Mouse (Mus musculus) liver, adult 2 months (tissue): ENCODE data around the gene Vrk1. TPM values are rescaled to one million over a fixed set of nuclear protein-coding genes. Genes with fewer than 3 reads are reported as not detected.

Source experiments
- DNase-seq: peaks from one replicate; pipeline ENCODE4 v3.0.0-alpha.2; 2011; ENCODE audit warnings: low read depth, low spot score; ENCODE audit errors: extremely low read depth
- H3K27ac ChIP-seq: fragments of 200-500 bp; replicated peaks from 2 replicates; pipeline ENCODE4 v1.5.1; 2012; ENCODE audit warnings: low read depth, mild to moderate bottlenecking, control low read depth, inconsistent platforms, low read length; ENCODE audit not compliant: insufficient read depth
- H3K27me3 ChIP-seq: fragments of 200-500 bp; 2 replicates; pipeline ENCODE4 v1.6.1; 2012; ENCODE audit warnings: mild to moderate bottlenecking, moderate library complexity, low read length, inconsistent platforms; ENCODE audit not compliant: control insufficient read depth, insufficient read depth
- H3K36me3 ChIP-seq: fragments of 200-500 bp; 2 replicates; pipeline ENCODE4 v1.6.1; 2012; ENCODE audit warnings: low read length, inconsistent platforms; ENCODE audit not compliant: control insufficient read depth, insufficient read depth
- H3K4me1 ChIP-seq: fragments of 200-500 bp; 2 replicates; pipeline ENCODE4 v1.6.1; 2011; ENCODE audit warnings: low read length; ENCODE audit not compliant: control insufficient read depth, insufficient read depth
- H3K4me3 ChIP-seq: fragments of 200-500 bp; 2 replicates; pipeline ENCODE4 v1.5.1; 2011; ENCODE audit warnings: low read depth, mild to moderate bottlenecking, control low read depth, low read length, moderate library complexity; ENCODE audit not compliant: insufficient read depth
- H3K79me2 ChIP-seq: fragments of 200-500 bp; 2 replicates; pipeline ENCODE4 v1.6.1; 2012; ENCODE audit warnings: inconsistent platforms, mild to moderate bottlenecking, low read length, moderate library complexity; ENCODE audit not compliant: control insufficient read depth, insufficient read depth
- H3K9ac ChIP-seq: fragments of 200-500 bp; 2 replicates; pipeline ENCODE4 v1.6.1; 2012; ENCODE audit warnings: low read depth, mild to moderate bottlenecking, control low read depth, inconsistent platforms, low read length
- CTCF ChIP-seq: fragments of 200-500 bp; IDR thresholded peaks from 2 replicates; pipeline ENCODE4 v1.5.1; 2011; ENCODE audit warnings: low read depth, low read length, control low read depth
- POLR2A ChIP-seq: fragments of 200-500 bp; IDR thresholded peaks from 2 replicates; pipeline ENCODE4 v1.6.1; 2011; ENCODE audit warnings: low read length, control low read depth; ENCODE audit not compliant: insufficient read depth; ENCODE audit errors: extremely low read depth
- WGBS: fragments of 180-500 bp; shearing (Covaris S2); methylation state at CpG from one replicate; pipeline ENCODE4 v1.1.7; 2018; 5-methylcytosine and 5-hydroxymethylcytosine counted together
- polyA plus RNA-seq: library from polyadenylated mRNA; depleted of rRNA; stranded (reverse); fragments of >200 nt; gene quantifications from 2 replicates; pipeline ENCODE4 v1.2.3, GENCODE M21; 2012
- total RNA-seq: library from RNA; depleted of rRNA; stranded (reverse); fragments of >200 nt; gene quantifications from 2 replicates; pipeline ENCODE4 v1.2.3, GENCODE M21; 2014

The Vrk1 gene
- total and polyA plus RNA-seq, 2 experiments: 1.8 to 6.3 TPM

DNA sequence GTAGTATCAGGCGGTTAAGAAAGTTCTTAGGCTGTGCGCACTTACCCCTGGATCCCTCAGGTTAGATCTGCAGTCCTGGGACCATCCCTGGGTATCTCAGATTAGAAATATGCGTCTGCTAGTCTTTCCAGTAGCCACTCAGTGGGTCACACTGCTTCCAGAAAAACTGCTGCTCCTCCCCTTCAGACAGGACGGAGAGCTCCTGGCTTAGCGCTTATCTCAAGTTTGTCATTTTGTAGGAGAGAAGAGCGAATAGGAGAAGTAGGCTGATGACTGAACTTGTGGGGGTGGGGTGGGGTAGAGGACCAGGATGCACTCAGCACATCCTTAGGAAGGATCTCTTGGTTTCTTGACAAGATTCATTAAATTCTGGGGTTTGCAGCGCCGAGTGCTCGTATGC, 13.6 kb downstream of the Vrk1 start:
- Histone ChIP-seq H3K4me3 (no peak overlapping the region), H3K36me3 (no peaks in the 10 kb centered on the region), H3K27me3 (no peaks in the 10 kb centered on the region), H3K79me2 (no peaks in the 10 kb centered on the region), H3K27ac (no peak overlapping the region), H3K4me1 (no peaks in the 10 kb centered on the region), H3K9ac (no peak overlapping the region)
- TF ChIP-seq CTCF (no peak), POLR2A (no peak)
- no peak for DNase-seq
- 91% methylated on average over 9 of the region's 9 CpGs for WGBS

DNA sequence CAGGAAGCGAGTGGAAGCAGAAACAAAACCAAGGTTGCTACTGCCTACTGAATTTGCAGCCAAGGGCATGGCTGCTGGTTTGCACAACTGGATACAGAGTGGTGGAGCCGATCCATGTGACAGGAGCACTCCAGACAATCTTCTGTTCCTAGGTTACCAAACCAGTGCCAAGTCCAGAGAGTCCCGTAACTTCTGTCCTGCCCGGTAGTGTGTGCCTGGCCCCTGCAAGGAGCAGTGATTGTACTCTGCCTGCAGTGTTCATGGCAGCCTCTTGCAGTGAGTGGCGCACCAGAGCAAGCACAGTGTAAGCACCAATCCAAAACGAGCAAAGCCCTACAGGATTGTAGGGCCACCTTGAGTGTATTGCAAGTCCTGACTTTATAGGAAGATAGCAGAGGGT, 15.4 kb downstream of the Vrk1 start:
- TF ChIP-seq POLR2A: no peak
- no peak for TF ChIP-seq CTCF
- H3K27ac ChIP-seq: no peak overlapping the region
- peak; percentile 6 for DNase-seq

DNA sequence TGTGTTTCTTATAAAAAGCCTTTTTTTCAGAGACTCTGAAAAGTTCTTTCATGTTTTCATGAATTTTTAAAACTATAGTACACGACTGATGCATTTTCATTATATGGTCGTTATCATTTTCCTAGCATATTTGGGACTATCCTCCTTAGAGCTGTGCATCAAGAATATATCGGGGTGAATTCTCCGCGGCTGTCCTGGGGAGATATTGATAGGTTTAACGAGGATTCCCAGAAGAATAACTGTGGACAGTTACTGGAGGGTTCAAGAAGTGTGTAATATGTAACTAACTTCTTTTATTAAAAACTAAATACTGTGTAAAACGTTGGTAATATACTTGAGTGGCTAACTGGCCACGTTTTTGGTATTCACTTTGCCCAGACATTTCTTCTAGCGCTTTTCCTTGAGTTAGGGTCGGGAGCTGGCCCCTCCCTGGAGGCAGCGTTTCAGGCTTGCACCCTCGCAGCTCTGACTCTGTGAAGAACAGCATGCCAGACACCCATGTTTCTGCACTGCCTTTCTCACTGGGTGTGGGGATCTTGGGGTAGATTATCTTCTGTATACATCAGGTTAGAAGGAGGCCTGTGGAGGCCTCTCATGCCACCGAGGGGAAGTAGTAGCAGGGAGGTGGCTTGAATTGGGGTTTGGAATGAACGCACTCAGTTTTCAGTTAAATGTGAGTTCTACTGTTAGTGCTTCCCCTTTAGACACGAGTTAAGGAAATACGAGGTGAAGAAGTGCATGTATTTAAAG, 16.5 kb downstream of the Vrk1 start:
- no peak for TF ChIP-seq POLR2A
- TF ChIP-seq CTCF: no peak
- H3K27me3 ChIP-seq: no peaks in the 10 kb centered on the region
- no peak overlapping the region for H3K4me3 ChIP-seq
- 0 out of 2 replicates have a peak, but pooled peaks cover 2% of the 10 kb centered on the region for H3K79me2 ChIP-seq
- H3K27ac ChIP-seq: no peak overlapping the region
- DNase-seq: no peak
- no peak overlapping the region for H3K9ac ChIP-seq
- H3K4me1 ChIP-seq: no peaks in the 10 kb centered on the region
- WGBS: 89% methylated on average over 16 of the region's 16 CpGs
- H3K36me3 ChIP-seq: no peaks in the 10 kb centered on the region

More for the DNA sequence above, 15.4 kb downstream of the Vrk1 start:
- Histone ChIP-seq H3K4me1 (no peaks in the 10 kb centered on the region), H3K36me3 (no peaks in the 10 kb centered on the region), H3K79me2 (0 out of 2 replicates have a peak, but pooled peaks cover 2% of the 10 kb centered on the region), H3K4me3 (no peak overlapping the region), H3K9ac (no peak overlapping the region), H3K27me3 (no peaks in the 10 kb centered on the region)
- 76% methylated on average over 6 of the region's 6 CpGs for WGBS

GRCm38 (mm10) chr12:106027372-106027771, 17.3 kb downstream of the Vrk1 start:
- Histone ChIP-seq H3K4me3 (no peak overlapping the region), H3K79me2 (peaks cover 2% of the 10 kb centered on the region; the same call in 1 of the 2 replicates), H3K9ac (no peak overlapping the region), H3K27me3 (no peaks in the 10 kb centered on the region), H3K36me3 (no peaks in the 10 kb centered on the region), H3K27ac (no peak overlapping the region), H3K4me1 (no peaks in the 10 kb centered on the region)
- DNase-seq: no peak
- WGBS: 88% methylated on average over 5 of the region's 5 CpGs
- TF ChIP-seq CTCF (no peak), POLR2A (no peak)

GRCm38 (mm10) chr12:106029582-106029981, 19.6 kb downstream of the Vrk1 start:
- 93% methylated on average over 2 of the region's 2 CpGs for WGBS
- no peaks in the 10 kb centered on the region for H3K4me1 ChIP-seq
- no peak for DNase-seq

DNA sequence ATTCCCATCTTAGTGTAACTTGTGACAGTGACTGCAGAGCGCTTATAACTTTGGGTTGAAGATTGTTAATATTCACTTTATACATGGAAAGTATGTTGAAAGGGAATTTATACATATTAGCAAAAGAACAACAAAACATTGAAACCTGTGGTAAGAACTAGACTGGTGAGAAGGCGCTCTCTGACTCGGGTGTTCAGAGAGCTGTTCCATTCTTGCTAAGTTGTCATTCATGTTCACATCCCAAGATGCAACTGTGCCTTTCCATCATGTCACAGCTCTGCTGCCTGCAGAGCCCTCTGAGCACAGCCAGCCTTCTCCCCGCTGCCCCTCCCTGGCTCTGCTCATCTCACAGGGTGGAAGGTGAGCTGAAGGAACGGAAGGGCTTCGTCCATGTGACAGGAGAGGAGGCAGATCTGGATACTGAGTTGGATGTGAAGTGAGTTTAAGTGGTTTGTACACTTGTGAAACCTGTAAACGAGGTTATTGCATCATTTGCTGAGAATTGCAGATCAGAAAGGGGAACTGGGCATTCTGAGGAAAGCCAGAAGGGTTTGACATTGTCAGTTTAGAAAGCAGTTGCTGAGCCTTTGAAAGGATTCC, 20.2 kb downstream of the Vrk1 start:
- H3K4me1 ChIP-seq: no peaks in the 10 kb centered on the region
- no peak overlapping the region for H3K9ac ChIP-seq
- no peak for TF ChIP-seq CTCF
- no peak for TF ChIP-seq POLR2A
- H3K27me3 ChIP-seq: no peaks in the 10 kb centered on the region
- H3K27ac ChIP-seq: no peak overlapping the region
- H3K4me3 ChIP-seq: no peak overlapping the region; the same call in 1 of the 2 replicates
- WGBS: 81% methylated on average over 7 of the region's 7 CpGs
- DNase-seq: peak; percentile 16
- H3K79me2 ChIP-seq: peaks cover 2% of the 10 kb centered on the region; the same call in 1 of the 2 replicates
- no peaks in the 10 kb centered on the region for H3K36me3 ChIP-seq

More at GRCm38 (mm10) chr12:106029582-106029981, 19.6 kb downstream of the Vrk1 start:
- TF ChIP-seq POLR2A: no peak
- no peak overlapping the region for H3K4me3 ChIP-seq
- no peaks in the 10 kb centered on the region for H3K36me3 ChIP-seq
- H3K27ac ChIP-seq: no peak overlapping the region
- H3K9ac ChIP-seq: no peak overlapping the region
- H3K27me3 ChIP-seq: no peaks in the 10 kb centered on the region
- peaks cover 2% of the 10 kb centered on the region; the same call in 1 of the 2 replicates for H3K79me2 ChIP-seq
